Mouse (Mus musculus) thymus, adult 2 months (tissue): ENCODE results near the gene Ip6k1.

Source experiments
- CTCF ChIP-seq: fragments of 200-500 bp; IDR thresholded peaks from 2 replicates; pipeline ENCODE4 v1.5.1; 2012; ENCODE audit warnings: mild to moderate bottlenecking, control low read depth, low read length, moderate library complexity, borderline replicate concordance; ENCODE audit not compliant: control insufficient read depth, poor library complexity, insufficient read depth; ENCODE audit errors: extremely low read depth
- POLR2A ChIP-seq: fragments of 200-500 bp; IDR thresholded peaks from 2 replicates; pipeline ENCODE4 v1.6.1; 2012; ENCODE audit warnings: mild to moderate bottlenecking, low read length, control low read depth, moderate library complexity; ENCODE audit not compliant: control insufficient read depth, poor library complexity, insufficient read depth; ENCODE audit errors: extremely low read depth

DNA sequence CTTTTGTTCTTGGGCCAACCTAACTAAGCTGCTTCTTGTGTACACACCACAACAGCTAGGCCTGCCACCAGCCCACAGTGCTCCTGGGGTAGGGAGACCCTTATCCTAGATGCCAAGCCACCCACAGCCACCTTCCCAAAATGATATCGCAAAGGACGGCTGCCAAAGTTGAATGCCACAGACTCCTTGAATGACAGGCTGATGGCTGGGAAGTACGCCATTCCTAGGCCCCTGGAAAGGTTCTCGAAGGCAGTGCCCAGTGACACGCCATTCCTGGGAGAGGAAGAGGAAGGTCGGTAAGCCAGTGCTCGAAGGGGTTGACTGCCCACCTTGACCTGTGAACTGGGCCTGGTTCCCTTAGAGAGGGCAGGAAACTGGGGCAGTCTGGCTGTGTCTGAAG lies 67.2 kb downstream of the Ip6k1 start:
- no peak for TF ChIP-seq POLR2A
- no peak for TF ChIP-seq CTCF
